Mouse (Mus musculus) G1E-ER4 (cell line): ENCODE measurements around the gene Dazap1. TPM values are rescaled to one million over a fixed set of nuclear protein-coding genes. Genes with fewer than 3 reads are reported as not detected.

Experiments used
- GATA1 ChIP-seq: IDR thresholded peaks from one replicate; pipeline ENCODE4 v1.8.0; 2012; ENCODE audit warnings: low read length, inconsistent platforms
- polyA plus RNA-seq: library from polyadenylated mRNA; stranded (reverse); fragments of >175 nt; gene quantifications from 2 replicates; pipeline ENCODE4 v1.2.3, GENCODE M21; 2012

The Dazap1 gene
- polyA plus RNA-seq, 1 experiment: 653 TPM

DNA sequence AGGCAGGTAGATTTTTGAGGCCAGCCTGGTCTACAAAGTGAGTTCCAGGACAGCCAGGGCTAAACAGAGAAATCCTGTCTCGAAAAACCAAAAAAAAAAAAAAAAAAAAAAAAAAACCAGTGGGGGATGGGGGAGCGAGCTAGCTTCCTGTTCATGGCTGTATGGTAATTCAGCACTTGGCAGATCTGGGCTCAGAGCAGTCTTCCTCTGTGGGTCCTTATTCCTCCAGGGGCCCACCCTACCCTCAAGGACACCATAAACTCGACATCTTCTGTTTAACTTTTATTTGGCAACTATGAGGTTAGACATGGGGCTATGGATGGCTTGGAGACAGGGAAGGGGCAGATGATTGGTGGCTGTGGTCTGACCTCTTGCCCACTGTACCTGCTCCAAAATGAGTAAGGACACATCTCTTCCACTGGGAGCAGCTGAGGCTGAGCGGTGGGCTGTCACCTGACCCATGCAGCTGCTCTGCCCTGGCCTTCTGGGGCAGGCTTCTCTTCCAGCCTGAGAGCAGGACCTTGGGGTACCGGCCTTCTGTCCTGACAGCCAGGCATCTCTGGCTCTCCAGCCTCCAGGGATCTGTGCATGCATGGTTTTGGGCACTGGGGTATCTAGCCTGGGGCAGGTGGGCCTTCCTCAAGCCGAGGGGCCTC lies 59.9 kb downstream of the Dazap1 start:
- no peak for TF ChIP-seq GATA1

DNA sequence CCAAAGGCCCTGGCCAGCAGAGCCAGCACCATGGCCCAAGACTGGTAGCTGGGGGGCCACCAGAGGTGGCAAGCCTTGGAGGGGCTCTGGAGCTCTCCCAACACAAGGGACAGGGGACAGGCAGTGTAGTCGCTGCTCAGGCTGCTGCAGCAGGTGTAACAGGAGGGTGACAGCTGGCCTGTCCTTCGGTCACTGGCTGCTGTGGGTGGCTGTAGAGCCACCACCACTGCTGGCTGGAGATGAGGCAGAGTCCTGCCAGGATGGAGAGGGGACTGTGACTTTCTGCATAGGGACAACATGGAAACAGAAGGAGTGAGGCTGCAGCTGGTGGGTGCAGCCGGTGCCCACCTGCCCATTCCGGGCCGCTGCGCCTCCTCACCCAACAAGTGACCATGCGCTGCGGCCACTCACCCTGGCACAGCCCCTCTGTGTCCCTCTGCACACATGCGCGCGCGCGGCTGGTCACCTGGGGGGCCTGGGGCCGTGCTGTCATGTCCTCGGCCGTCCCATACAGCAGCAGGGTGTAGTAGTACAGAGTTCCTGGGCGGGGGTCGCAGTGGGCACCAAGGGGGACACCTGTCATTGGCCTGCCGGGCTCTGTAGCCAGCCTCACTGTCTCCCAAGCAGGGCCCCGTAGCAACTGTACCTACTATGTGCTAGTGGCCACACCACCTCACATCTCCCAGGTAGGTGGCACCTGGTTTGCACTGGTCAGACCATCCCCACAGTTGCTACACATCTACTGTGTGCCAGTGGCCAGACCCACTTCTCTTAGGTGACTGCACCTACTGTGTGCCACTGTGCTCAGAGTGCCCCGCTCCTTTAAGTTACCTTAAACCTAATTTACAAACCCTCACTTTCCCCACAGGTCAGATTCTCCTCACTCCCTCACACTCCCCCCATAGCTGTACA lies 60.6 kb downstream of the Dazap1 start:
- no peak for TF ChIP-seq GATA1

DNA sequence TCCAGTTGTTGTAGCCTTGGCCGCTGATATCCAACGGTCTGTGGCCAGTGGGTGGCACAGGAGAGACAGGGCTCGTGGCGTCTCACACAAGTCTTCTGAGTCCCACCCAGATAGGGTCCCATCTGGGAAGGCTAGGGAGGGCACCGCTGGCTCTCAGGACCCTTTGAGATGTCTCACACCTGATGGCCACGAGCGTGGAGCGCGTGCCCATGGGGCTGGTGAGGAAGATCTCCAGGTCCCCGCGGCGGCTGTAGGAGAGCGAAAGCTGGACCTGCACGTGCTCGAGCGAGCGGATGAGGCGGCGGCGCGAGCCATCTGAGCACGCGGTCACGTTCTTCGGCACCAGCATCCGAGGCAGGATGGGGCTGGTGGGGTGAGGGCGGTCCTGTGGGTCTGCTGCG lies 61.5 kb downstream of the Dazap1 start:
- TF ChIP-seq GATA1: no peak

DNA sequence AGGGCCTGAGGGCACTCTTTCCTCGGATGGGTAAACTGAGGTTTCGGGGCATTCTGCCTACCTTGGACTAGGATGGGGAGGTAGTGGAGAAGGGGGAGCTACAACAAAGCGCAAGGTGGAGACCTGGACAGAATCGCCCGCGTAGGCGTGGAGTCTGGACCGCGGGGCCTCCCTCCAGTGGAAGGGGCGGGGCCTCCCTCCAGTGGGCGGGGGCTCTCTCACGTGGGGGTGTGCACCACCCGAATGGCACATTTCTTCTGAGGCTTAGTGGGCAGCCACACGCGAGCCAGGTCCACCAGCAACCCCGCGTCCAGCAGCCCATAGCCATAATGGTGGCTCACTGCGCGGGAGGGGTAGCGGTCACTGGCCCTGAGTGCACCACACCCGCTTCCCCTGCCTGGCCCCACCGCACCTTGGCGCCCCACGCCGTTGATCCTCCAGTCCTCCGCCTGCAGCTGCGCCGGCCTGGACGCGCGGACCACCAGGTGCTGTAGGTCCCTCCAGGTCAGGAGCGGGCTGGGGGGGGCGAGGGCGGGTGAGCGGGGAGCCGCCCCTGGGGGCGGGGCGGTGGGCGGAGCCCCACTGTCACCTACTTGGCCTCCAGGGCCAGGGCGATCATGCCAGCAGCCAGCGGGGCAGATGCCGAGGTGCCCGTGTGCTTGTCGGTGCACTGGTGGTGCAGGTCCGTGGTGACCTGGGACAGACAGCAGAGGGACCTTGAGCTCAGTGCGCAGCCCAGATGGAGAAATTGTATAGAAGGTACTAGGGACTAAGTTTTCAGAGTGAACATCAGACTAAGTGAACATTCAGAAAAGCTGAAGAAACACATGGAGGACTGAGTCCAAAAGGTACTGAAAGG lies 62.2 kb downstream of the Dazap1 start:
- no peak for TF ChIP-seq GATA1

DNA sequence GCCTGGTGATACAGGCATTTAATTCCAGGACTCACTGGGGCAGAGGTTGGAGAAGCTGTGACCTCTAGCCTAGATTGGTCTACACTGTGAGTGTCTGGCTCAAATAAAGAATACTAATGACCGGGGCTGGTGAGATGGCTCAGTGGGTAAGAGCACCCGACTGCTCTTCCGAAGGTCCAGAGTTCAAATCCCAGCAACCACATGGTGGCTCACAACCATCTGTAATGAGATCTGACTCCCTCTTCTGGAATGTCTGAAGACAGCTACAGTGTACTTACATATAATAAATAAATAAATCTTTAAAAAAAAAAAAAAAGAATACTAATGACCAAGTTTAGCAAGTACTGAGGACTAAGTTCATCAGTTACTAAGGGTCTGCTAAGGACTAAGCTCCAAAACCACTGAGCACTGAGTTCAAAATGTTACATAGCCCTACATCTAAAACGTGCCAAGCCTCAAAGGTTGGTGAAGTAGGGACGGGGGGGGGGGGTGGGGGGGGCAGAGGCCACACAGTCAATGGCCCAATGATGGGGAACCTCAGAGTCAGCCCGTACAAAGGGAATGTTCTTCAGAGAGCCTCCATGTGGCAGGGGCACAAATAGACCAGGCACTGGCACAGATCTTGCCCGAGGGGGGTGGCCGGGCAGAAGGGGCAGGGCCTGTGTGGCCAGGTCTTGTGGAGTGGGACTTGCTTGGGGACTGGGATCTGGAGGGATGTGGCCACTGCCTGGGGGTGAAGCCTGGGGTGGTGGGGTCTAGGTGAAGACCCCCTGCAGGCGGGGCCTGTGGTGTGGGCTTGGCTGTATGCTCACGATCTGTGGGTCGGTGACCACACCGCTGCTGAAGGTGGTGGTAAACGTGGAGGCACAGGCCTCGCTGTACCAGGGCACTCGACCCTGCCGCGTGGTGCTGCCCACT lies 63.1 kb downstream of the Dazap1 start:
- no peak for TF ChIP-seq GATA1

DNA sequence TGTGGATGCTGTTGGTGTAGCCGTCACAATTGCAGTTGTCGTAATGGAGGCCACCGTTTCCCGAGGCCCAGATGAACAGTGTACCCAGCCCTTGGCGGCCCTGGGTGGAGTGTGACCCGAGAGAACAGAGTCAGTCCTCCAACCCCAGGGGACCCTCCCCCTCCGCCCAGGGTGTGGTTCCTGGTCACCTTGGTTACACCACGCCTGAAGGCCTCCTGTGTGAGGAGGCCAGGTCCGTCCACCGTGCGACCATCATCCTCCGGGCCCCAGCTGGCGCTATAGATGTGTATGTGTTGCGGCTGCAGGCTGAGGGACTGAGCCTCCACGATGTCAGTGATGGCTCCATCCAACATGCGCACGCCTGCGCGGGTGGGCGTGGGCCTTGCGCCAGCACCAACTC lies 63.8 kb downstream of the Dazap1 start:
- no peak for TF ChIP-seq GATA1

DNA sequence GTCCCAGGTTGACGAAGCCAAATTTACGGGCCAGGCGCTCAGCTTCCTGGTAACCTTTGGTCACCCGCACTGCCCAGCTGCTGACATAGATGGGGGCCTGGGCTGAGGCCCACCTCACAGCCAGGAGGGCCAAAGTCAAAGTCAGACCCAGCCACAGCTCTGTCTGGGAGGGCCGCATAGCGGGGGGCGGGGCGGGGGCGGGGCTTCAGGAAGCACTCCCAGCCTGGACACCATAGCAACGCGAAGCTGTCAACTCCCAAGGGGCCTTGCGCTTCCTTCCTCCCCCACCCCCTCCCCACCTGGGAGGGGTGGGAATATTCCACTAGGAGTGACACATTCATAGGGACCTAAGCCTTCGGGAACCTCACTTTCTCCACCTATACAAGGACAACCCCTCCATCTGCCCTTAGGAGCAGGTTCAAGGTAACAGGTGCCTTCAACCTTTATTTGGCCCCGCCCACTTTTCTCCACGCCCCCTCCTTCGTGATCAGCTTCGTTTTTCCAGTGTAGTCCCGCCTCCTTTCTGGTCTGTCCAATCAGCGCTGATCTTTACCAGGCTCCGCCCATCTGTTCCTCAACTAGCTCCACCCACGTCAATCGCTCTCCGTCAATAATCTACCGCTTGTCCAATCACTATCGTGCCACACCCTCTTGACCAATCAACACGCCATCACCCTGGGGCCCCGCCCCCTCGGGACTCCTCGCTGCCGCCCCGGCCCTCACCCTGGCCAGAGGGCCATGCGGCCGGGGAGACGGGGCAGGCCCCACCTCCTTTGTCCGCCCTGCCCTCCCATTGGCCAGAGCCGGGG lies 68.2 kb downstream of the Dazap1 start, which contains the start of the genes Pcsk4 and Reep6:
Gene Pcsk4, minus strand, starts transcription at position 226 of the 809 bp plus-strand sequence.
Gene Reep6, plus strand, starts transcription at position 681 of the 809 bp plus-strand sequence.
- no peak for TF ChIP-seq GATA1

DNA sequence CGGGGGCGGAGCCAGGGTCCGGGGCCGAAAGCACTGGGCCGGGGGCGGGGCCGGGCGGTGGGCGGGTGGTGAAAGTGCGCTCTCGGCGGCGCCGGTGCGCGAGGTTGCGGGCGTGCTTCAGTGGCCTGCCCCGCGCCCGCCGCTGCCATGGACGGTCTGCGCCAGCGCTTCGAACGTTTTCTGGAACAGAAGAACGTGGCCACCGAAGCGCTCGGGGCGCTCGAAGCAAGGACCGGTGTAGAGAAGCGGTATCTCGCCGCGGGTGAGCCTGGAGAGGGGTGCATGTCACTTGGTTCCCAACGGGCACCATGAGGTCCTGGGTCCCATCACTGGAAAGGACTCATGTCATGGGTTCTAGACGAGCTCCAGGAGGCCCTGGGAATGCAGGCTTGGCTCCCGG lies 68.8 kb downstream of the Dazap1 start:
- no peak for TF ChIP-seq GATA1

DNA sequence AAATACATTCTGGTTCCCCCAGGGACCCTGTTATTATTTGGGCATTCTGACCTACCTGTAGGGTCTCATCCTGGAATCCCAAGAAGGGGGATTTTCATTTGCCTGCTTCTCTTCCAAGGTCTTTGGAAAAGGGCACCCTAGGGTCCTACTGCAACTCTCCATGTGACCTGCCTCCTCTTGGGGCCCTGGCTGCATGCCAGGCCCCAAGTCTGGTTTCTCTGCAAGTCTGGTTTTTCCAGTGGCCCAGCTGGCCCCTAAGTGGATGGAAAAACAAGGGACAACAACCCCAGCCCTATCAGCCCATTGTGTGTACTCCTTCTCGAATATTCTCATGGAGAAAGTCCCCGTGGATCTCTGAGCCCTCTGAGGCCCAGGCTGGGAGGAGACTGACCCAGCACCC lies 69.6 kb downstream of the Dazap1 start:
- TF ChIP-seq GATA1: no peak

DNA sequence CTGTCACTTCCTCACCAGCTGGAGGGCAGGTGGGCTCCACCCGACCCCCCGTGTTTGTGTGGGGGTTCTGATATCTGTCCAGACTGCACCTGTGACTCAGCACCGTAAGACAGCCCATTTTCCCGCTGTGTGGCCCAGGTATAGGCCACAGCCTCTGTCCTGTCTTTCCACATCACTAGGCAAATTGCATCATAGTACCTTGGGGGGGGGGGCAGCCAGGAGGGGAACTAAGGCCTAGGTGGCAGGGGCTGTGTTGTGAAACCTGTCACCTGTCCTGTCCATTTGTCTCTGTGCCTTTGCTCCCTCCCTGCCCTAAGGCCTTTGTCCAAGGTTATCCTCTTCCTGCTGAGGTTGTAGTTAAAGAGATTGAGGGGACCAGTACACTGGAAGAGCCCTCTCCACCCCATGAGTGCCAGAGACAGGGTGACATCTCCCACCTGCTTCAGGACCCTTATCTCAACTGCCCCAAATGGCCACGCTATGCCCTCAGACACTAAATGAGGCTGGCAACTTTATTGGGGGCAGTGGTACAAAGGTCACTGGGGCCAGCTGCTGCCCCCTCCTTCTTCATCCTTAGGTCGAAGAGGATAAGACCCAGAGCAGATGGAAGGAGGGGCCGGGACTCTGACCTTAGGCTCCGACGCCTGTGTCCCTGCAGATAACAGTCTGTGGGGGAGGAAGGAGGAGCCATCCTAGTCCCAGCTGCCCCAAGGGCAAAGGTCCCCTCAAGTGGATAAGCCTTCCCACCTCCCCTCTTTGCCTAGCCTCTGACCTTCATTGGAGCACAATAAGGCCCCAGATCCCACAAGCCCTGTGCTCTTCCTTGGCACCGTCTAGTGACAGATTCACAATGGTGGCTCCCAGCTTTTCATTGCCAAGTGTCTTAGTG lies 70.6 kb downstream of the Dazap1 start:
- TF ChIP-seq GATA1: no peak

DNA sequence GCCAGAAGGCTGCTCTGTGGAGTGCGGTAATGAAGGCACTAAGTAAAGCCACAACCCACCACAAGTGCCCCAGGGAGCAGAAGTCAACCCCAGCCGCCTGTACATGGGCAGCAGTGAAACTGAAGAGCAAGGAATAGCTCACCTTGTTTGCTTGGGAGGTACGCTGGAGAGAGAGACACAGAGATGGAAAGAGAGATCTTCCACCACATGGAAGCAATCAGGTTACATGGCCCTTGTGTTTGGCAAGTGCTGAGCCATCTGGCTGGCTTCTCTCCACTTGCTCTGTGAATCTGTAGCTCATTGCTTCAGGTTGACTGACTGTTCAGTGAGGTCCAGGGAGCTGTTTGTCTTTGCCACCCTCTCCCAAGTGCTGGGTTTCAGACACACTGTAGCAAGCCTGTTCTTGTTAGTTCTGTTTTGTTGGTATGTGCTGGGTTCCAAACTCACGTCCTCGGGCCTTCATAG lies 71.3 kb downstream of the Dazap1 start:
- TF ChIP-seq GATA1: no peak

DNA sequence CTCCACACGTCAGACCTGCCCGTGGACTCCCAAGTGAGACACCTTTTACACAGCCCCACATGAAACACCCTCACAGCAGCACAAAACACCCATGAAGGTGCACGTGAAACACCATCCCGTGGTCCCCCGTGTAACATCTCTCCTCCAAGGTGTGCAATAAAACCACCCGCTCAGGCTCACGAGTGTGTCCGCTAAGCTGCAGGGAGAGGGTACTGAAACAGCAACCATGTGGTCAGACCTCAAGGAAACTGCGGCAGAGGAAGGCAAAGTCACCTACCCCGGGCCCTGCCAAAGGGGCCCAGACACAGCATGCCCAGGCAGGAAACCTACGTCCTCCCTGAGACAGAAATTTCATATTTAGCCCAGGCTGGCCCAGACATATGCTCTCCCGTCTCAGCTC lies 75.0 kb downstream of the Dazap1 start:
- no peak for TF ChIP-seq GATA1

Other genes starting within 250 kb of the Dazap1 start
- gene Arhgap45, start 244.8 kb upstream of the Dazap1 start, polyA plus RNA-seq: 160 and 189 TPM in 2 replicates
- 180 and 263 TPM in 2 replicates for gene Polr2e, start 221.7 kb upstream of the Dazap1 start, polyA plus RNA-seq
- gene Gpx4, start 214.3 kb upstream of the Dazap1 start, polyA plus RNA-seq: 1,603 and 2,372 TPM in 2 replicates
- 41.3 and 41.5 TPM in 2 replicates for gene Sbno2, start 155.9 kb upstream of the Dazap1 start, polyA plus RNA-seq
- 140 and 143 TPM in 2 replicates for gene Stk11, start 145.7 kb upstream of the Dazap1 start, polyA plus RNA-seq
- gene Atp5d, start 122.9 kb upstream of the Dazap1 start, polyA plus RNA-seq: 1,550 and 1,866 TPM in 2 replicates
- gene Cbarp, start 120.7 kb upstream of the Dazap1 start, polyA plus RNA-seq: 53.6 and 59.0 TPM in 2 replicates
- 227 and 254 TPM in 2 replicates for gene Midn, start 113.2 kb upstream of the Dazap1 start, polyA plus RNA-seq
- 54.3 and 62.8 TPM in 2 replicates for gene Cirbp, start 95.5 kb upstream of the Dazap1 start, polyA plus RNA-seq
- gene 1600002K03Rik, start 88.5 kb upstream of the Dazap1 start, polyA plus RNA-seq: 5.8 and 6.7 TPM in 2 replicates
- 0.46 and 0.52 TPM in 2 replicates for gene Efna2, start 82.0 kb upstream of the Dazap1 start, polyA plus RNA-seq
- gene Mum1, start 35.1 kb upstream of the Dazap1 start, polyA plus RNA-seq: 37.4 and 39.5 TPM in 2 replicates
- 309 and 396 TPM in 2 replicates for gene Ndufs7, start 12.4 kb upstream of the Dazap1 start, polyA plus RNA-seq
- gene Gamt, start 474 bp upstream of the Dazap1 start, polyA plus RNA-seq: 0.26 and 0.35 TPM in 2 replicates
- gene Rps15, start 31.0 kb downstream of the Dazap1 start, polyA plus RNA-seq: 5,691 and 9,847 TPM in 2 replicates
- gene Apc2, start 34.5 kb downstream of the Dazap1 start, polyA plus RNA-seq: 0.04 and 0.15 TPM in 2 replicates
- 99.6 and 132 TPM in 2 replicates for gene 2310011J03Rik, start 59.1 kb downstream of the Dazap1 start, polyA plus RNA-seq
- gene Pcsk4, start 68.0 kb downstream of the Dazap1 start, polyA plus RNA-seq: 3.5 and 4.3 TPM in 2 replicates
- gene Reep6, start 68.5 kb downstream of the Dazap1 start, polyA plus RNA-seq: 28.5 and 36.0 TPM in 2 replicates
- 30.2 and 32.7 TPM in 2 replicates for gene Adamtsl5, start 86.9 kb downstream of the Dazap1 start, polyA plus RNA-seq
- gene Plk5, start 95.0 kb downstream of the Dazap1 start, polyA plus RNA-seq: not detected in 2 replicates
- gene Mex3d, start 126.2 kb downstream of the Dazap1 start, polyA plus RNA-seq: 44.6 and 53.8 TPM in 2 replicates
- 289 and 306 TPM in 2 replicates for gene Mbd3, start 138.1 kb downstream of the Dazap1 start, polyA plus RNA-seq
- gene Uqcr11, start 145.3 kb downstream of the Dazap1 start, polyA plus RNA-seq: 1,888 and 2,895 TPM in 2 replicates
- gene Tcf3, start 172.2 kb downstream of the Dazap1 start, polyA plus RNA-seq: 960 and 1,205 TPM in 2 replicates
- gene Onecut3, start 233.3 kb downstream of the Dazap1 start, polyA plus RNA-seq: not detected in 2 replicates